Mouse (Mus musculus) brain, embryonic 14.5 days (tissue): ENCODE results near the gene Rnf187. TPM values are rescaled to one million over a fixed set of nuclear protein-coding genes. Genes with fewer than 3 reads are reported as not detected.
A peak's percentile ranks its signal among the peaks of the same experiment; 100 is the strongest.

Experiments
- DNase-seq: peaks from one replicate; pipeline ENCODE4 v3.0.0-alpha.2; 2011; ENCODE audit warnings: low read depth
- CTCF ChIP-seq: fragments of 200-500 bp; IDR thresholded peaks from 2 replicates; pipeline ENCODE4 v1.5.1; 2012; ENCODE audit warnings: inconsistent platforms, mild to moderate bottlenecking, moderate library complexity, borderline replicate concordance; ENCODE audit not compliant: insufficient read depth, insufficient read length; ENCODE audit errors: extremely low read depth
- POLR2A ChIP-seq: fragments of 200-500 bp; IDR thresholded peaks from 2 replicates; pipeline ENCODE4 v1.6.1; 2012; ENCODE audit warnings: mild to moderate bottlenecking, inconsistent platforms, borderline replicate concordance; ENCODE audit not compliant: poor library complexity, insufficient read depth, insufficient read length, severe bottlenecking; ENCODE audit errors: extremely low read depth
- polyA plus RNA-seq: library from polyadenylated mRNA; depleted of rRNA; stranded (reverse); fragments of >200 nt; gene quantifications from 2 replicates; pipeline ENCODE4 v1.2.3, GENCODE M21; 2012

Rnf187 gene
- polyA plus RNA-seq, 1 experiment = 664 TPM

GRCm38 (mm10) chr11:58978027-58978705 lies 39.5 kb upstream of the Rnf187 start, which contains the start of gene Trim11:
Trim11 (plus strand) TSS chr11:58978093.
- DNase-seq = peak; percentile 91
- no peak for TF ChIP-seq CTCF
- TF ChIP-seq POLR2A = no peak

GRCm38 (mm10) chr11:58977607-58978026 lies 38.9 kb upstream of the Rnf187 start:
- TF ChIP-seq CTCF = no peak
- no peak for TF ChIP-seq POLR2A
- DNase-seq = no peak

GRCm38 (mm10) chr11:58977150-58977549 lies 38.4 kb upstream of the Rnf187 start:
- DNase-seq = no peak
- TF ChIP-seq POLR2A = no peak
- no peak for TF ChIP-seq CTCF

- DNase-seq = no peak
- no peak for TF ChIP-seq POLR2A
- no peak for TF ChIP-seq CTCF
Observed at GRCm38 (mm10) chr11:58974414-58974813, 35.7 kb upstream of the Rnf187 start.

- no peak for TF ChIP-seq POLR2A
- no peak for TF ChIP-seq CTCF
- DNase-seq = no peak
Observed at GRCm38 (mm10) chr11:58971796-58972195, 33.1 kb upstream of the Rnf187 start.

GRCm38 (mm10) chr11:58970831-58971530 lies 32.3 kb upstream of the Rnf187 start:
- no peak for DNase-seq
- TF ChIP-seq POLR2A (no peak), CTCF (no peak)

GRCm38 (mm10) chr11:58969659-58970058 lies 30.9 kb upstream of the Rnf187 start:
- TF ChIP-seq POLR2A = no peak
- TF ChIP-seq CTCF = no peak
- no peak for DNase-seq

GRCm38 (mm10) chr11:58969027-58969426 lies 30.3 kb upstream of the Rnf187 start:
- no peak for DNase-seq
- no peak for TF ChIP-seq CTCF
- no peak for TF ChIP-seq POLR2A

- TF ChIP-seq CTCF (no peak), POLR2A (no peak)
- no peak for DNase-seq
Observed at GRCm38 (mm10) chr11:58968551-58968950, 29.8 kb upstream of the Rnf187 start.

GRCm38 (mm10) chr11:58967346-58967745 lies 28.6 kb upstream of the Rnf187 start:
- no peak for DNase-seq
- peak; percentile 22; the same call in 1 of the 2 replicates for TF ChIP-seq CTCF
- no peak for TF ChIP-seq POLR2A

GRCm38 (mm10) chr11:58965001-58965760 lies 26.5 kb upstream of the Rnf187 start:
- no peak for TF ChIP-seq POLR2A
- no peak for TF ChIP-seq CTCF
- no peak for DNase-seq

- no peak for TF ChIP-seq POLR2A
- no peak for TF ChIP-seq CTCF
- DNase-seq = no peak
Observed at GRCm38 (mm10) chr11:58964216-58964615, 25.5 kb upstream of the Rnf187 start.

- TF ChIP-seq POLR2A (no peak), CTCF (no peak)
- DNase-seq = peak; percentile 46
Observed at GRCm38 (mm10) chr11:58963543-58963942, 24.8 kb upstream of the Rnf187 start.
